Mouse (Mus musculus) kidney, adult 18-20 months (tissue): ENCODE measurements at regions not wholly inside any gene's neighbourhood (a gene's known extent, or its start where the extent isn't known, plus 50 kb on each side); places are given as distances from the start of the nearest gene placed in this dataset.
A peak's percentile ranks its signal among the peaks of the same experiment; 100 is the strongest.

Source experiments
- DNase-seq: peaks from one replicate; pipeline ENCODE4 v3.0.0; 2021

- DNase-seq = peak; percentile 42
Observed at GRCm38 (mm10) chr1:143946933-143947332, 57.0 kb downstream of the Rgs2 start.

GRCm38 (mm10) chr1:143941465-143941864 is 62.5 kb downstream of the Rgs2 start:
- peak; percentile 45 for DNase-seq

- no peak for DNase-seq
Observed at GRCm38 (mm10) chr1:143939511-143939910, 64.5 kb downstream of the Rgs2 start.

- no peak for DNase-seq
Observed at GRCm38 (mm10) chr1:143938569-143938968, 65.4 kb downstream of the Rgs2 start.

- no peak for DNase-seq
Observed at GRCm38 (mm10) chr1:143930798-143931197, 73.2 kb downstream of the Rgs2 start.

- DNase-seq = no peak
Observed at GRCm38 (mm10) chr1:143929567-143930165, 74.3 kb downstream of the Rgs2 start.

GRCm38 (mm10) chr1:143922499-143922898 is 81.5 kb downstream of the Rgs2 start:
- DNase-seq = no peak

GRCm38 (mm10) chr1:143920256-143920655 is 83.7 kb downstream of the Rgs2 start:
- DNase-seq = no peak

- no peak for DNase-seq
Observed at GRCm38 (mm10) chr1:143918949-143919348, 85.0 kb downstream of the Rgs2 start.

GRCm38 (mm10) chr1:143918146-143918774 is 85.7 kb downstream of the Rgs2 start:
- DNase-seq = no peak

- no peak for DNase-seq
Observed at GRCm38 (mm10) chr1:143917623-143918022, 86.3 kb downstream of the Rgs2 start.

- no peak for DNase-seq
Observed at GRCm38 (mm10) chr1:143916587-143916986, 87.4 kb downstream of the Rgs2 start.

GRCm38 (mm10) chr1:143912586-143912985 is 91.4 kb downstream of the Rgs2 start:
- DNase-seq = no peak

GRCm38 (mm10) chr1:143911230-143911629 is 92.7 kb downstream of the Rgs2 start:
- DNase-seq = no peak

- no peak for DNase-seq
Observed at GRCm38 (mm10) chr1:143910530-143910929, 93.4 kb downstream of the Rgs2 start.

GRCm38 (mm10) chr1:143907312-143907711 is 96.6 kb downstream of the Rgs2 start:
- no peak for DNase-seq

- DNase-seq = no peak
Observed at GRCm38 (mm10) chr1:143906881-143907280, 97.1 kb downstream of the Rgs2 start.

- no peak for DNase-seq
Observed at GRCm38 (mm10) chr1:143903985-143904384, 100.0 kb downstream of the Rgs2 start.

- DNase-seq = no peak
Observed at GRCm38 (mm10) chr1:143903234-143903633, 100.7 kb downstream of the Rgs2 start.

- no peak for DNase-seq
Observed at GRCm38 (mm10) chr1:143901127-143901920, 102.6 kb downstream of the Rgs2 start.

GRCm38 (mm10) chr1:143888510-143888909 is 111.4 kb downstream of the Uchl5 start:
- DNase-seq = no peak

- no peak for DNase-seq
Observed at GRCm38 (mm10) chr1:143888065-143888464, 111.0 kb downstream of the Uchl5 start.

- DNase-seq = no peak
Observed at GRCm38 (mm10) chr1:143886014-143886413, 108.9 kb downstream of the Uchl5 start.

- no peak for DNase-seq
Observed at GRCm38 (mm10) chr1:143881192-143881591, 104.1 kb downstream of the Uchl5 start.
